Mouse (Mus musculus): ENCODE data around the gene Cav3.

DNA sequence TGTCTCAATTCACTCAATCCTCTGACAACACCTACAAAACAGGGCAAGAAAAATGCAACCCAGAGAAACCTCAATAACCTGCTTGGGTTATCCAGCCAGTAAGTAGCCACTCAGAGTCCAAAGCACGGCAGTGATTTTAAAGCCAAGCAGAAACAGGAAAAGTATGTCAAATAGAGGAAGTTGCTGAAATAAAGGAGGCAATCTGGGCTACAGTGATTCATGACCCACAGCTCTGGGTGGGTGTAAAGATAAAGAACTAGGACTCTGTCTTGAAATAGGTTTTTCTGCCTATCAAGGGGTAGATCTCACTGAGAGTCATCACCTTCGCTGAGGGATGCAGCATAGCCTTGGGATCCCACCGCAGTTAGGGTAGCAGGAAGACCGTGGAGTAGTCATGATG, 12.3 kb downstream of the Cav3 start:
- no peak for TF ChIP-seq KAT2A (IDR thresholded peaks at IDR 0.05; ENCODE audit: insufficient replicate concordance, low read length)
- no peak for TF ChIP-seq POLR2A (IDR thresholded peaks at IDR 0.05; ENCODE audit: low read depth, low read length)
- TF ChIP-seq TBP (conservative IDR thresholded peaks at IDR 0.05; ENCODE audit: low read depth, low read length) = no peak
- no peak for TF ChIP-seq HCFC1 (IDR thresholded peaks at IDR 0.05; ENCODE audit: low read depth, low read length)
